Mouse (Mus musculus): ENCODE data around the gene 4933424G06Rik. TPM values are rescaled to one million over a fixed set of nuclear protein-coding genes. Genes with fewer than 3 reads are reported as not detected.
"Not testable (repeated sequence)": the region's sequence is repeated elsewhere in the genome, so short reads cannot be mapped to it uniquely, and the experiment has no call there.

Gene 4933424G06Rik
- polyA plus RNA-seq (2012; rRNA removed), result 36.9 and 53.7 TPM in 2 replicates

GRCm38 (mm10) chr1:36709854-36710280, at the start of gene 4933424G06Rik:
TSS of gene 4933424G06Rik (plus strand) at chr1:36710149.
- peak within 1 kb of the TSS; percentile 75 for H3K27ac ChIP-seq (ENCODE audit: control insufficient read depth, insufficient read depth, low read depth, low read length)
- TF ChIP-seq POLR2A (IDR thresholded peaks at IDR 0.05; ENCODE audit: control insufficient read depth, low read depth, low read length) (peak; percentile 83), CTCF (IDR thresholded peaks at IDR 0.05; ENCODE audit: control insufficient read depth, insufficient read depth, insufficient replicate concordance, low read depth, low read length) (no peak)

GRCm38 (mm10) chr1:36664457-36664856, 45.5 kb upstream of the 4933424G06Rik start:
- peaks cover 2% of the 10 kb centered on the region; the same call in 1 of the 2 replicates for H3K4me1 ChIP-seq (ENCODE audit: control insufficient read depth, insufficient read depth, low read length)
- H3K27ac ChIP-seq (ENCODE audit: control insufficient read depth, insufficient read depth, low read depth, low read length), result no peak overlapping the region
- TF ChIP-seq POLR2A (IDR thresholded peaks at IDR 0.05; ENCODE audit: control insufficient read depth, low read depth, low read length), result no peak
- TF ChIP-seq CTCF (IDR thresholded peaks at IDR 0.05; ENCODE audit: control insufficient read depth, insufficient read depth, insufficient replicate concordance, low read depth, low read length), result no peak
- no peaks in the 10 kb centered on the region for H3K27me3 ChIP-seq (ENCODE audit: control insufficient read depth, insufficient read depth, low read length)
- H3K36me3 ChIP-seq (ENCODE audit: control insufficient read depth, insufficient read depth, low read length), result no peaks in the 10 kb centered on the region; the same call in 1 of the 2 replicates
- no peak overlapping the region for H3K4me3 ChIP-seq (ENCODE audit: control insufficient read depth, low read depth, low read length)

More at GRCm38 (mm10) chr1:36709854-36710280, at the start of gene 4933424G06Rik:
- Histone ChIP-seq H3K4me1 (ENCODE audit: control insufficient read depth, insufficient read depth, low read length) (peaks cover 6% of the 10 kb centered on the region; the same call in 1 of the 2 replicates), H3K27me3 (ENCODE audit: control insufficient read depth, insufficient read depth, low read length) (no peaks in the 10 kb centered on the region), H3K36me3 (ENCODE audit: control insufficient read depth, insufficient read depth, low read length) (no peaks in the 10 kb centered on the region), H3K4me3 (ENCODE audit: control insufficient read depth, low read depth, low read length) (peak within 1 kb of the TSS; percentile 98)

- H3K4me3 ChIP-seq (ENCODE audit: control insufficient read depth, low read depth, low read length), result no peak overlapping the region
- peaks cover 2% of the 10 kb centered on the region; the same call in 1 of the 2 replicates for H3K4me1 ChIP-seq (ENCODE audit: control insufficient read depth, insufficient read depth, low read length)
- H3K36me3 ChIP-seq (ENCODE audit: control insufficient read depth, insufficient read depth, low read length), result peaks cover 2% of the 10 kb centered on the region; the same call in 1 of the 2 replicates
- H3K27me3 ChIP-seq (ENCODE audit: control insufficient read depth, insufficient read depth, low read length), result no peaks in the 10 kb centered on the region
- no peak for TF ChIP-seq CTCF (IDR thresholded peaks at IDR 0.05; ENCODE audit: control insufficient read depth, insufficient read depth, insufficient replicate concordance, low read depth, low read length)
- TF ChIP-seq POLR2A (IDR thresholded peaks at IDR 0.05; ENCODE audit: control insufficient read depth, low read depth, low read length), result no peak
- H3K27ac ChIP-seq (ENCODE audit: control insufficient read depth, insufficient read depth, low read depth, low read length), result no peak overlapping the region
Observed at GRCm38 (mm10) chr1:36665165-36665723, 44.7 kb upstream of the 4933424G06Rik start.

GRCm38 (mm10) chr1:36665934-36666333, 44.0 kb upstream of the 4933424G06Rik start:
- Histone ChIP-seq H3K4me1 (ENCODE audit: control insufficient read depth, insufficient read depth, low read length) (peaks cover 2% of the 10 kb centered on the region; the same call in 1 of the 2 replicates), H3K36me3 (ENCODE audit: control insufficient read depth, insufficient read depth, low read length) (peaks cover 2% of the 10 kb centered on the region; the same call in 1 of the 2 replicates), H3K27ac (ENCODE audit: control insufficient read depth, insufficient read depth, low read depth, low read length) (no peak overlapping the region), H3K4me3 (ENCODE audit: control insufficient read depth, low read depth, low read length) (no peak overlapping the region), H3K27me3 (ENCODE audit: control insufficient read depth, insufficient read depth, low read length) (no peaks in the 10 kb centered on the region)
- TF ChIP-seq POLR2A (IDR thresholded peaks at IDR 0.05; ENCODE audit: control insufficient read depth, low read depth, low read length) (no peak), CTCF (IDR thresholded peaks at IDR 0.05; ENCODE audit: control insufficient read depth, insufficient read depth, insufficient replicate concordance, low read depth, low read length) (no peak)

- H3K27me3 ChIP-seq (ENCODE audit: control insufficient read depth, insufficient read depth, low read length); H3K4me3 ChIP-seq (ENCODE audit: control insufficient read depth, low read depth, low read length); H3K36me3 ChIP-seq (ENCODE audit: control insufficient read depth, insufficient read depth, low read length); H3K27ac ChIP-seq (ENCODE audit: control insufficient read depth, insufficient read depth, low read depth, low read length); H3K4me1 ChIP-seq (ENCODE audit: control insufficient read depth, insufficient read depth, low read length): not testable (repeated sequence)
Observed at GRCm38 (mm10) chr1:36668007-36668406, 41.9 kb upstream of the 4933424G06Rik start.

GRCm38 (mm10) chr1:36670256-36670655, 39.7 kb upstream of the 4933424G06Rik start:
- Histone ChIP-seq H3K4me3 (ENCODE audit: control insufficient read depth, low read depth, low read length) (no peak overlapping the region), H3K27ac (ENCODE audit: control insufficient read depth, insufficient read depth, low read depth, low read length) (no peak overlapping the region), H3K4me1 (ENCODE audit: control insufficient read depth, insufficient read depth, low read length) (peaks cover 2% of the 10 kb centered on the region; the same call in 1 of the 2 replicates), H3K27me3 (ENCODE audit: control insufficient read depth, insufficient read depth, low read length) (no peaks in the 10 kb centered on the region), H3K36me3 (ENCODE audit: control insufficient read depth, insufficient read depth, low read length) (peaks cover 2% of the 10 kb centered on the region; the same call in 1 of the 2 replicates)
- TF ChIP-seq POLR2A (IDR thresholded peaks at IDR 0.05; ENCODE audit: control insufficient read depth, low read depth, low read length), result no peak
- TF ChIP-seq CTCF (IDR thresholded peaks at IDR 0.05; ENCODE audit: control insufficient read depth, insufficient read depth, insufficient replicate concordance, low read depth, low read length), result no peak

GRCm38 (mm10) chr1:36671260-36671659, 38.7 kb upstream of the 4933424G06Rik start:
- H3K27me3 ChIP-seq (ENCODE audit: control insufficient read depth, insufficient read depth, low read length), result no peaks in the 10 kb centered on the region
- H3K27ac ChIP-seq (ENCODE audit: control insufficient read depth, insufficient read depth, low read depth, low read length), result no peak overlapping the region
- H3K36me3 ChIP-seq (ENCODE audit: control insufficient read depth, insufficient read depth, low read length), result peaks cover 2% of the 10 kb centered on the region; the same call in 1 of the 2 replicates
- TF ChIP-seq POLR2A (IDR thresholded peaks at IDR 0.05; ENCODE audit: control insufficient read depth, low read depth, low read length) (no peak), CTCF (IDR thresholded peaks at IDR 0.05; ENCODE audit: control insufficient read depth, insufficient read depth, insufficient replicate concordance, low read depth, low read length) (no peak)
- no peak overlapping the region for H3K4me3 ChIP-seq (ENCODE audit: control insufficient read depth, low read depth, low read length)
- no peaks in the 10 kb centered on the region for H3K4me1 ChIP-seq (ENCODE audit: control insufficient read depth, insufficient read depth, low read length)
